Mouse (Mus musculus) C2C12 (cell line): ENCODE measurements around the gene Cnmd. TPM values are rescaled to one million over a fixed set of nuclear protein-coding genes. Genes with fewer than 3 reads are reported as not detected.

ENCODE experiments used
- H3K27me3 ChIP-seq: one replicate; pipeline ENCODE4 v1.6.1; 2011; ENCODE audit not compliant: control insufficient read depth, insufficient read depth, insufficient read length
- H3K36me3 ChIP-seq: one replicate; pipeline ENCODE4 v1.6.1; 2011; ENCODE audit not compliant: control insufficient read depth, insufficient read depth
- H3K4me3 ChIP-seq: one replicate; pipeline ENCODE4 v1.5.1; 2011; ENCODE audit warnings: mild to moderate bottlenecking, control low read depth; ENCODE audit not compliant: poor library complexity, insufficient read depth, severe bottlenecking
- H3K79me2 ChIP-seq: one replicate; pipeline ENCODE4 v1.6.1; 2011; ENCODE audit not compliant: control insufficient read depth, insufficient read depth
- H3K79me3 ChIP-seq: one replicate; pipeline ENCODE4 v1.6.1; 2011; ENCODE audit warnings: low read depth, control low read depth
- H3ac ChIP-seq: one replicate; pipeline ENCODE3; 2011; ENCODE audit warnings: low read depth; ENCODE audit not compliant: control insufficient read depth, insufficient read length
- CEBPB ChIP-seq: IDR thresholded peaks from one replicate; pipeline ENCODE4 v1.6.1; 2011; ENCODE audit warnings: low read depth, mild to moderate bottlenecking, control low read depth, moderate library complexity
- CTCF ChIP-seq: IDR thresholded peaks from one replicate; pipeline ENCODE4 v1.5.1; 2011; ENCODE audit not compliant: control insufficient read depth, insufficient read depth, insufficient read length
- FOSL1 ChIP-seq: IDR thresholded peaks from one replicate; pipeline ENCODE4 v1.8.0; 2011; ENCODE audit warnings: mild to moderate bottlenecking, low read length; ENCODE audit not compliant: poor library complexity, insufficient read depth, severe bottlenecking
- MAX ChIP-seq: IDR thresholded peaks from one replicate; pipeline ENCODE4 v1.6.1; 2011; ENCODE audit warnings: mild to moderate bottlenecking, control low read depth
- MYOD1 ChIP-seq: IDR thresholded peaks from one replicate; pipeline ENCODE4 v1.6.1; 2011; ENCODE audit warnings: low read depth; ENCODE audit not compliant: control insufficient read depth, insufficient read length
- MYOG ChIP-seq: IDR thresholded peaks from one replicate; pipeline ENCODE4 v1.6.1; 2011; ENCODE audit not compliant: control insufficient read depth, insufficient read length; ENCODE audit errors: extremely low read depth
- USF1 ChIP-seq: IDR thresholded peaks from one replicate; pipeline ENCODE4 v1.6.1; 2011; ENCODE audit warnings: low read depth, mild to moderate bottlenecking, control low read depth, moderate library complexity
- polyA plus RNA-seq: library from polyadenylated mRNA; unstranded; fragments of >200 nt; fragmentation: generic; extraction: Trizol; gene quantifications from one replicate; pipeline ENCODE4 v1.2.1, GENCODE M21; 2012; ENCODE audit warnings: missing spikeins

The Cnmd gene
- polyA plus RNA-seq, 1 experiment, result not detected

GRCm38 (mm10) chr14:79606867-79607266 lies 55.1 kb downstream of the Cnmd start:
- Histone ChIP-seq H3K36me3 (peaks cover 88% of the 10 kb centered on the region), H3K79me3 (no peaks in the 10 kb centered on the region), H3K27me3 (no peaks in the 10 kb centered on the region), H3K79me2 (no peaks in the 10 kb centered on the region), H3K4me3 (no peak overlapping the region), H3ac (no peak overlapping the region)
- TF ChIP-seq CTCF (no peak), MYOG (no peak), FOSL1 (no peak)

DNA sequence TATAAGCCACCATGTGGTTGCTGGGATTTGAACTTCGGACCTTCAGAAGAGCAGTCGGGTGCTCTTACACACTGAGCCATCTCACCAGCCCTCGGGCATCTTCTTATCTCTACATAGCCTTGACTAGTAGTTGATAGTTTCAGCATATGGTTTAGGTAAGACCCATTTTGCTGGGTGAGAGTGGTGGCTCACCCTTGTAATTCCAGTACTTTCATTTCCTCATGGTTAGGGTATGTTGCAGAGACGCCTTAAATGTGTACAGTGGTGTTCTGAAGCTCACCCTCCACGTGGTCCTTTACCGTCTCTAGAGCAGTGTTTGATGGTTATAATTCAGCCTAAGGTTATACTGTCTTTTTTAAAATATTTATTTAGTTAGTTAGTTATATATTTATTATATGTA lies 55.6 kb downstream of the Cnmd start:
- TF ChIP-seq CEBPB, result no peak
- TF ChIP-seq MYOD1, result no peak
- no peak for TF ChIP-seq MYOG
- no peak for TF ChIP-seq FOSL1
- no peak for TF ChIP-seq MAX
- no peak for TF ChIP-seq USF1
- no peak for TF ChIP-seq CTCF
- Histone ChIP-seq H3K4me3 (no peak overlapping the region), H3K79me3 (no peaks in the 10 kb centered on the region), H3ac (no peak overlapping the region), H3K79me2 (no peaks in the 10 kb centered on the region), H3K27me3 (no peaks in the 10 kb centered on the region), H3K36me3 (peaks cover 88% of the 10 kb centered on the region)

DNA sequence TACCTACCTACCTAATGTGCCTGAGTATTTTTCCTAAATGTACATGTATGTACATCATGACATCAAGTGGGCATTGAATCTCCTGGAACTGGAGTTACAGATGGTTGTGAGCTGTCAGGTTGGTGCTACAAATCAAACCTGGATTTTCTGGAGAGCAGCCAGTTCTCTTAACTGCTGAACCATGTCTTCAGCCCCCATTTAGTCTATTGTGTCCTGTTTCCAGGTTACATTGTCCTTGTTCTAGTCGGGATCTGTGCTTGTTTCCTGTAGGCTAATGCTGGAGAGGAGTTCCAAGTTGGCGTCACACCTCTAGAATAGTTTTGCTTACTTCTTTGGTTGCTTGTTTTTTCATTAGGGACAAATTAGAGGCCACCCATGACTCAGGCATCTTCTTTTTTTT lies 56.1 kb downstream of the Cnmd start:
- Histone ChIP-seq H3K36me3 (peaks cover 86% of the 10 kb centered on the region), H3K4me3 (no peak overlapping the region), H3K79me3 (no peaks in the 10 kb centered on the region), H3K27me3 (no peaks in the 10 kb centered on the region), H3ac (no peak overlapping the region), H3K79me2 (no peaks in the 10 kb centered on the region)
- TF ChIP-seq USF1, result no peak
- TF ChIP-seq CEBPB, result no peak
- no peak for TF ChIP-seq MYOG
- no peak for TF ChIP-seq CTCF
- TF ChIP-seq MYOD1, result no peak
- TF ChIP-seq MAX, result no peak
- no peak for TF ChIP-seq FOSL1

GRCm38 (mm10) chr14:79596602-79597001 lies 65.4 kb downstream of the Cnmd start:
- peaks cover 22% of the 10 kb centered on the region for H3K79me3 ChIP-seq
- no peak overlapping the region for H3K4me3 ChIP-seq

GRCm38 (mm10) chr14:79594069-79594468 lies 67.9 kb downstream of the Cnmd start:
- Histone ChIP-seq H3K36me3 (peaks cover 61% of the 10 kb centered on the region), H3K79me3 (peaks cover 43% of the 10 kb centered on the region), H3K4me3 (no peak overlapping the region), H3ac (no peak overlapping the region), H3K79me2 (peaks cover 64% of the 10 kb centered on the region), H3K27me3 (no peaks in the 10 kb centered on the region)
- TF ChIP-seq MYOD1, result no peak
- TF ChIP-seq USF1, result no peak
- TF ChIP-seq MYOG, result no peak
- no peak for TF ChIP-seq CTCF
- TF ChIP-seq FOSL1, result no peak
- no peak for TF ChIP-seq MAX
- TF ChIP-seq CEBPB, result no peak

More at GRCm38 (mm10) chr14:79596602-79597001, 65.4 kb downstream of the Cnmd start:
- Histone ChIP-seq H3K79me2 (peaks cover 38% of the 10 kb centered on the region), H3K27me3 (no peaks in the 10 kb centered on the region), H3K36me3 (peaks cover 70% of the 10 kb centered on the region), H3ac (no peak overlapping the region)
- TF ChIP-seq USF1 (no peak), MYOD1 (no peak), CEBPB (no peak), MAX (no peak), FOSL1 (no peak), CTCF (no peak)

GRCm38 (mm10) chr14:79591611-79592010 lies 70.4 kb downstream of the Cnmd start:
- H3ac ChIP-seq, result no peak overlapping the region
- H3K79me2 ChIP-seq, result peaks cover 79% of the 10 kb centered on the region
- peaks cover 46% of the 10 kb centered on the region for H3K36me3 ChIP-seq
- no peak overlapping the region for H3K4me3 ChIP-seq
- H3K27me3 ChIP-seq, result no peaks in the 10 kb centered on the region
- peaks cover 57% of the 10 kb centered on the region for H3K79me3 ChIP-seq
- TF ChIP-seq MYOG (no peak), MYOD1 (no peak), MAX (no peak), FOSL1 (no peak), CEBPB (no peak), CTCF (no peak), USF1 (no peak)
